Mouse (Mus musculus): ENCODE results near the gene Maml2. TPM values are rescaled to one million over a fixed set of nuclear protein-coding genes. Genes with fewer than 3 reads are reported as not detected.

Gene Maml2
- total RNA-seq, 2 experiments from 2014 or later: 20.5 to 22.8 TPM

Small RNA genes within 50 kb of the gene (microRNA-seq; reads per million reads assigned to microRNA genes)
- 0 reads per million in 2 experiments for gene Gm22643

Other genes starting within 250 kb of the Maml2 start
- gene Jrkl, start 52.1 kb upstream of the Maml2 start, total RNA-seq (2021): 1 to 10 TPM; 8.5 to 9.3 TPM
- gene Ccdc82, start 51.0 kb upstream of the Maml2 start, total RNA-seq (2021): 10 to 100 TPM; 11.0 to 12.2 TPM
- gene Gm17571, start 148.8 kb downstream of the Maml2 start, total RNA-seq (2021): not detected

All from layer of hippocampus, postnatal 25 days (tissue).